Mouse (Mus musculus): ENCODE measurements around the gene Olfr646. TPM values are rescaled to one million over a fixed set of nuclear protein-coding genes. Genes with fewer than 3 reads are reported as not detected.

Gene Olfr646
- polyA plus RNA-seq, 1 experiment from 2014 or later: not detected

Other genes starting within 250 kb of the Olfr646 start
- gene Olfr66, start 218.6 kb upstream of the Olfr646 start, polyA plus RNA-seq (2015; fragmentation: Nextera tagmentation; extraction: Ambion mirVana): not detected in 2 replicates
- gene Olfr64, start 210.4 kb upstream of the Olfr646 start, polyA plus RNA-seq (2015; fragmentation: Nextera tagmentation; extraction: Ambion mirVana): not detected in 2 replicates
- not detected in 2 replicates for gene Olfr65, start 201.4 kb upstream of the Olfr646 start, polyA plus RNA-seq (2015; fragmentation: Nextera tagmentation; extraction: Ambion mirVana)
- gene Olfr631, start 176.0 kb upstream of the Olfr646 start, polyA plus RNA-seq (2015; fragmentation: Nextera tagmentation; extraction: Ambion mirVana): not detected in 2 replicates
- not detected in 2 replicates for gene Olfr632, start 170.5 kb upstream of the Olfr646 start, polyA plus RNA-seq (2015; fragmentation: Nextera tagmentation; extraction: Ambion mirVana)
- gene Olfr633, start 160.4 kb upstream of the Olfr646 start, polyA plus RNA-seq (2015; fragmentation: Nextera tagmentation; extraction: Ambion mirVana): not detected in 2 replicates
- gene Olfr635, start 133.7 kb upstream of the Olfr646 start, polyA plus RNA-seq (2015; fragmentation: Nextera tagmentation; extraction: Ambion mirVana): 0.03 TPM in 1 of 2 replicates, not detected in the other
- not detected in 2 replicates for gene Olfr638, start 106.1 kb upstream of the Olfr646 start, polyA plus RNA-seq (2015; fragmentation: Nextera tagmentation; extraction: Ambion mirVana)
- 0.04 and 0.06 TPM in 2 replicates for gene Olfr639, start 87.6 kb upstream of the Olfr646 start, polyA plus RNA-seq (2015; fragmentation: Nextera tagmentation; extraction: Ambion mirVana)
- gene Olfr640, start 79.3 kb upstream of the Olfr646 start, polyA plus RNA-seq (2015; fragmentation: Nextera tagmentation; extraction: Ambion mirVana): not detected in 2 replicates
- not detected in 2 replicates for gene Olfr641, start 69.4 kb upstream of the Olfr646 start, polyA plus RNA-seq (2015; fragmentation: Nextera tagmentation; extraction: Ambion mirVana)
- not detected in 2 replicates for gene Olfr642, start 52.2 kb upstream of the Olfr646 start, polyA plus RNA-seq (2015; fragmentation: Nextera tagmentation; extraction: Ambion mirVana)
- gene 4930516K23Rik, start 43.4 kb upstream of the Olfr646 start, polyA plus RNA-seq (2015; fragmentation: Nextera tagmentation; extraction: Ambion mirVana): not detected in 2 replicates
- gene Olfr644, start 33.0 kb upstream of the Olfr646 start, polyA plus RNA-seq (2015; fragmentation: Nextera tagmentation; extraction: Ambion mirVana): not detected in 2 replicates
- gene Olfr645, start 19.4 kb upstream of the Olfr646 start, polyA plus RNA-seq (2015; fragmentation: Nextera tagmentation; extraction: Ambion mirVana): not detected in 2 replicates
- 0.21 TPM in 1 of 2 replicates, not detected in the other for gene Ubqln5, start 25.0 kb downstream of the Olfr646 start, polyA plus RNA-seq (2015; fragmentation: Nextera tagmentation; extraction: Ambion mirVana)
- gene Olfr643, start 32.5 kb downstream of the Olfr646 start, polyA plus RNA-seq (2015; fragmentation: Nextera tagmentation; extraction: Ambion mirVana): not detected in 2 replicates
- not detected in 2 replicates for gene Ubqln3, start 38.4 kb downstream of the Olfr646 start, polyA plus RNA-seq (2015; fragmentation: Nextera tagmentation; extraction: Ambion mirVana)
- 0.31 TPM in 1 of 2 replicates, not detected in the other for gene Ubqlnl, start 45.7 kb downstream of the Olfr646 start, polyA plus RNA-seq (2015; fragmentation: Nextera tagmentation; extraction: Ambion mirVana)
- gene Olfm5, start 60.0 kb downstream of the Olfr646 start, polyA plus RNA-seq (2015; fragmentation: Nextera tagmentation; extraction: Ambion mirVana): 4.6 and 13.3 TPM in 2 replicates
- 0.15 and 0.32 TPM in 2 replicates for gene Olfr648, start 78.5 kb downstream of the Olfr646 start, polyA plus RNA-seq (2015; fragmentation: Nextera tagmentation; extraction: Ambion mirVana)
- gene Olfr649, start 91.1 kb downstream of the Olfr646 start, polyA plus RNA-seq (2015; fragmentation: Nextera tagmentation; extraction: Ambion mirVana): not detected in 2 replicates
- 0.72 and 1.1 TPM in 2 replicates for gene Trim6, start 113.9 kb downstream of the Olfr646 start, polyA plus RNA-seq (2015; fragmentation: Nextera tagmentation; extraction: Ambion mirVana)
- 1.6 and 2.3 TPM in 2 replicates for gene Trim34a, start 139.6 kb downstream of the Olfr646 start, polyA plus RNA-seq (2015; fragmentation: Nextera tagmentation; extraction: Ambion mirVana)
- gene Trim5, start 183.2 kb downstream of the Olfr646 start, polyA plus RNA-seq (2015; fragmentation: Nextera tagmentation; extraction: Ambion mirVana): 0.13 and 0.15 TPM in 2 replicates
- 7.1 and 7.2 TPM in 2 replicates for gene Trim12a, start 210.6 kb downstream of the Olfr646 start, polyA plus RNA-seq (2015; fragmentation: Nextera tagmentation; extraction: Ambion mirVana)
- gene Trim34b, start 224.6 kb downstream of the Olfr646 start, polyA plus RNA-seq (2015; fragmentation: Nextera tagmentation; extraction: Ambion mirVana): not detected in 2 replicates
- gene Trim12c, start 248.5 kb downstream of the Olfr646 start, polyA plus RNA-seq (2015; fragmentation: Nextera tagmentation; extraction: Ambion mirVana): 2.7 and 3.1 TPM in 2 replicates